Mouse (Mus musculus) embryonic facial prominence, embryonic 11.5 days (tissue): Measurements from ENCODE around the gene Unk. TPM values are rescaled to one million over a fixed set of nuclear protein-coding genes. Genes with fewer than 3 reads are reported as not detected.
A peak's percentile ranks its signal among the peaks of the same experiment; 100 is the strongest.

Experiments
- ATAC-seq: fragments of 200-750 bp; cut with Nextera tagmentation; replicated peaks from 2 replicates; pipeline ENCODE4 v1.8.0; 2017; ENCODE audit warnings: low read depth; ENCODE audit not compliant: insufficient number of reproducible peaks, low FRiP score, low TSS enrichment
- DNase-seq: peaks from one replicate; pipeline ENCODE4 v3.0.0-alpha.2; 2015; ENCODE audit warnings: low spot score
- H3K27ac ChIP-seq: fragments of 300-500 bp; sonication (generic); replicated peaks from 2 replicates; pipeline ENCODE4 v1.5.1; 2014; ENCODE audit warnings: mild to moderate bottlenecking, low read depth, low read length, control low read depth
- H3K27me3 ChIP-seq: fragments of 300-500 bp; sonication (generic); 2 replicates; pipeline ENCODE4 v1.6.1; 2014; ENCODE audit warnings: mild to moderate bottlenecking, low read length, moderate library complexity, mixed read lengths; ENCODE audit not compliant: control insufficient read depth, insufficient read depth
- H3K36me3 ChIP-seq: fragments of 300-500 bp; sonication (generic); replicated peaks from 2 replicates; pipeline ENCODE4 v1.6.1; 2014; ENCODE audit warnings: low read depth, mild to moderate bottlenecking, low read length, moderate library complexity, mixed read lengths; ENCODE audit not compliant: control insufficient read depth, insufficient read depth
- H3K4me1 ChIP-seq: fragments of 300-500 bp; sonication (generic); 2 replicates; pipeline ENCODE4 v1.6.1; 2014; ENCODE audit warnings: low read length, mixed read lengths; ENCODE audit not compliant: control insufficient read depth, insufficient read depth
- H3K4me2 ChIP-seq: fragments of 300-500 bp; sonication (generic); 2 replicates; pipeline ENCODE4 v1.6.1; 2014; ENCODE audit warnings: low read depth, mild to moderate bottlenecking, control low read depth, low read length, moderate library complexity
- H3K4me3 ChIP-seq: fragments of 300-500 bp; sonication (generic); 2 replicates; pipeline ENCODE4 v1.5.1; 2014; ENCODE audit warnings: low read depth, low read length, control low read depth
- H3K9ac ChIP-seq: fragments of 300-500 bp; sonication (generic); replicated peaks from 2 replicates; pipeline ENCODE4 v1.6.1; 2014; ENCODE audit warnings: mild to moderate bottlenecking, control low read depth, low read length
- H3K9me3 ChIP-seq: fragments of 300-500 bp; sonication (generic); replicated peaks from 2 replicates; pipeline ENCODE4 v1.6.1; 2016; ENCODE audit warnings: mild to moderate bottlenecking, low read length, inconsistent platforms, mixed read lengths; ENCODE audit not compliant: control insufficient read depth
- WGBS: fragments of 180-500 bp; shearing (Covaris S2); extraction: QIAGEN DNeasy Blood & Tissue Kit; methylation state at CpG from one replicate; pipeline ENCODE4 v1.1.7; 2014; 5-methylcytosine and 5-hydroxymethylcytosine counted together
- polyA plus RNA-seq: library from polyadenylated mRNA; unstranded; fragments of >200 nt; fragmentation: Nextera tagmentation; extraction: Ambion mirVana; gene quantifications from 2 replicates; pipeline ENCODE4 v1.2.1, GENCODE M21; 2014

Unk gene
- polyA plus RNA-seq, 1 experiment from 2014 or later = 21.7 TPM

- Histone ChIP-seq H3K4me1 (peaks cover 7% of the 10 kb centered on the region), H3K4me2 (no peak overlapping the region), H3K9me3 (no peaks in the 10 kb centered on the region), H3K27me3 (no peaks in the 10 kb centered on the region), H3K36me3 (no peaks in the 10 kb centered on the region), H3K27ac (no peak overlapping the region), H3K4me3 (no peak overlapping the region), H3K9ac (no peak overlapping the region)
- DNase-seq (no peak), ATAC-seq (no peak)
- 81% methylated on average over 7 of the region's 7 CpGs for WGBS
These were observed 70.7 kb downstream of the Unk start for GRCm38 (mm10) chr11:116100839-116101238.

- 25% methylated on average over 11 of the region's 11 CpGs for WGBS
These were observed 71.8 kb downstream of the Unk start for GRCm38 (mm10) chr11:116101931-116102381.

GRCm38 (mm10) chr11:116102472-116102871, 72.3 kb downstream of the Unk start:
- no peak overlapping the region for H3K4me3 ChIP-seq
- no peak for DNase-seq
- peak overlapping the region; percentile 31; the same call in 1 of the 2 replicates for H3K27ac ChIP-seq
- peaks cover 11% of the 10 kb centered on the region for H3K27me3 ChIP-seq
- H3K9me3 ChIP-seq = no peaks in the 10 kb centered on the region
- no peak for ATAC-seq
- H3K4me1 ChIP-seq = peaks cover 7% of the 10 kb centered on the region
- H3K36me3 ChIP-seq = no peaks in the 10 kb centered on the region
- whole genome bisulfite sequencing = 55% methylated on average over 3 of the region's 4 CpGs
- H3K9ac ChIP-seq = peak overlapping the region; percentile 38; the same call in 1 of the 2 replicates
- no peak overlapping the region for H3K4me2 ChIP-seq

More at GRCm38 (mm10) chr11:116101931-116102381, 71.8 kb downstream of the Unk start:
- Histone ChIP-seq H3K27ac (peak overlapping the region; percentile 31), H3K36me3 (no peaks in the 10 kb centered on the region), H3K4me2 (no peak overlapping the region), H3K9ac (peak overlapping the region; percentile 38; the same call in 1 of the 2 replicates), H3K4me3 (no peak overlapping the region), H3K27me3 (peaks cover 6% of the 10 kb centered on the region), H3K9me3 (no peaks in the 10 kb centered on the region), H3K4me1 (peaks cover 7% of the 10 kb centered on the region)
- ATAC-seq = no peak
- peak; percentile 39 for DNase-seq

- 74% methylated on average over 12 of the region's 12 CpGs for WGBS
- Histone ChIP-seq H3K36me3 (no peaks in the 10 kb centered on the region), H3K27ac (no peak overlapping the region), H3K4me2 (no peak overlapping the region), H3K27me3 (peaks cover 21% of the 10 kb centered on the region), H3K9me3 (no peaks in the 10 kb centered on the region), H3K9ac (no peak overlapping the region), H3K4me3 (no peak overlapping the region), H3K4me1 (peaks cover 7% of the 10 kb centered on the region)
- ATAC-seq (no peak), DNase-seq (no peak)
These were observed 73.5 kb downstream of the Unk start for GRCm38 (mm10) chr11:116103572-116103971.

- H3K27me3 ChIP-seq = peaks cover 26% of the 10 kb centered on the region
These were observed 74.0 kb downstream of the Unk start for GRCm38 (mm10) chr11:116104006-116104646.

GRCm38 (mm10) chr11:116105065-116105464, 74.9 kb downstream of the Unk start:
- WGBS = 90% methylated on average over 2 of the region's 2 CpGs
- no peak overlapping the region for H3K4me2 ChIP-seq
- peaks cover 36% of the 10 kb centered on the region for H3K27me3 ChIP-seq
- no peak for DNase-seq
- H3K27ac ChIP-seq = no peak overlapping the region
- H3K9me3 ChIP-seq = no peaks in the 10 kb centered on the region
- H3K9ac ChIP-seq = no peak overlapping the region
- H3K36me3 ChIP-seq = no peaks in the 10 kb centered on the region
- H3K4me1 ChIP-seq = peaks cover 16% of the 10 kb centered on the region
- no peak overlapping the region for H3K4me3 ChIP-seq
- no peak for ATAC-seq

More at GRCm38 (mm10) chr11:116104006-116104646, 74.0 kb downstream of the Unk start:
- no peaks in the 10 kb centered on the region for H3K36me3 ChIP-seq
- ATAC-seq = 0 out of 2 replicates have a peak, but pooled peaks have one; percentile 39
- peak overlapping the region; percentile 1; the same call in 1 of the 2 replicates for H3K4me2 ChIP-seq
- H3K9ac ChIP-seq = peak overlapping the region; percentile 14; the same call in 1 of the 2 replicates
- H3K4me3 ChIP-seq = no peak overlapping the region
- peak; percentile 50 for DNase-seq
- no peaks in the 10 kb centered on the region for H3K9me3 ChIP-seq
- H3K4me1 ChIP-seq = peaks cover 10% of the 10 kb centered on the region
- 32% methylated on average over 14 of the region's 14 CpGs for WGBS
- H3K27ac ChIP-seq = peak overlapping the region; percentile 25; the same call in 1 of the 2 replicates

GRCm38 (mm10) chr11:116106154-116106962, 76.2 kb downstream of the Unk start:
- peaks cover 18% of the 10 kb centered on the region for H3K4me1 ChIP-seq
- 18% methylated on average over 32 of the region's 32 CpGs for WGBS
- peaks cover 48% of the 10 kb centered on the region for H3K27me3 ChIP-seq
- 0 out of 2 replicates have a peak overlapping the region, but pooled peaks have one; percentile 13 for H3K4me3 ChIP-seq
- H3K36me3 ChIP-seq = no peaks in the 10 kb centered on the region
- H3K9ac ChIP-seq = 0 out of 2 replicates have a peak overlapping the region, but pooled peaks have one; percentile 37
- H3K27ac ChIP-seq = no peak overlapping the region
- no peak for ATAC-seq
- peak; percentile 48 for DNase-seq
- H3K4me2 ChIP-seq = peak overlapping the region; percentile 19
- no peaks in the 10 kb centered on the region for H3K9me3 ChIP-seq
